8 mouse cellular contexts compared by ENCODE assay signal in genomic region chr11:82684676-82685075, GRCm38 (mm10).
DNase-seq lines count a peak whose midpoint lies in the region; ATAC-seq lines count a peak whose summit lies in the region.

No protein-coding gene starts in this region.

- peak; percentile 57 for ATAC-seq in forebrain, embryonic 13.5 days
- ATAC-seq in forebrain, embryonic 11.5 days (replicated peaks; ENCODE audit: low FRiP score), result no peak
- ATAC-seq in forebrain, embryonic 14.5 days, result peak; percentile 72
- peak; percentile 48; the same call in 1 of the 2 replicates for ATAC-seq in stomach, embryonic 15.5 days (ENCODE audit: insufficient read depth, low FRiP score, low read depth)
- ATAC-seq in granulocyte monocyte progenitor cell, adult 5-6 weeks (replicated peaks; ENCODE audit: poor library complexity, severe bottlenecking), result no peak

- H3K36me3 ChIP-seq in forebrain, embryonic 13.5 days (ENCODE audit: poor library complexity, severe bottlenecking), result no peaks in the 10 kb centered on the region
- H3K36me3 ChIP-seq in forebrain, embryonic 11.5 days (ENCODE audit: control insufficient read depth, insufficient read depth, low read length), result no peaks in the 10 kb centered on the region
- no peaks in the 10 kb centered on the region for H3K36me3 ChIP-seq in forebrain, embryonic 14.5 days (ENCODE audit: control insufficient read depth, insufficient read depth, low read length)
- H3K36me3 ChIP-seq in stomach, embryonic 15.5 days, result no peaks in the 10 kb centered on the region

- intact Hi-C loops in left cerebral cortex, postnatal 25 days (cut with DNase I), result loop anchor here (5.0 kb wide), 1 partner anchor 297 kb away; the partner anchor contains the start of gene Tmem132e

- H3K9me3 ChIP-seq in forebrain, embryonic 13.5 days (replicated peaks), result no peaks in the 10 kb centered on the region
- no peaks in the 10 kb centered on the region for H3K9me3 ChIP-seq in forebrain, embryonic 11.5 days (ENCODE audit: control insufficient read depth, low read length)
- no peaks in the 10 kb centered on the region for H3K9me3 ChIP-seq in forebrain, embryonic 14.5 days (replicated peaks; ENCODE audit: control insufficient read depth, low read length)
- no peaks in the 10 kb centered on the region for H3K9me3 ChIP-seq in stomach, embryonic 15.5 days

- H3K27ac ChIP-seq in forebrain, embryonic 13.5 days, result no peak overlapping the region
- no peak overlapping the region for H3K27ac ChIP-seq in forebrain, embryonic 11.5 days (ENCODE audit: low read depth, low read length)
- H3K27ac ChIP-seq in forebrain, embryonic 14.5 days (ENCODE audit: low read depth, low read length), result no peak overlapping the region
- H3K27ac ChIP-seq in stomach, embryonic 15.5 days, result no peak overlapping the region

- H3K4me1 ChIP-seq in forebrain, embryonic 13.5 days, result peaks cover 20% of the 10 kb centered on the region
- H3K4me1 ChIP-seq in forebrain, embryonic 11.5 days (replicated peaks; ENCODE audit: control insufficient read depth, insufficient read depth, low read length), result no peaks in the 10 kb centered on the region
- peaks cover 8% of the 10 kb centered on the region for H3K4me1 ChIP-seq in forebrain, embryonic 14.5 days (ENCODE audit: control insufficient read depth, insufficient read depth, low read length)
- H3K4me1 ChIP-seq in stomach, embryonic 15.5 days, result peaks cover 5% of the 10 kb centered on the region; the same call in 1 of the 2 replicates

- no peak overlapping the region for H3K4me2 ChIP-seq in forebrain, embryonic 13.5 days
- H3K4me2 ChIP-seq in forebrain, embryonic 11.5 days (ENCODE audit: low read depth, low read length, severe bottlenecking), result no peak overlapping the region
- no peak overlapping the region for H3K4me2 ChIP-seq in forebrain, embryonic 14.5 days (ENCODE audit: low read length)
- H3K4me2 ChIP-seq in stomach, embryonic 15.5 days, result no peak overlapping the region

- peaks cover 6% of the 10 kb centered on the region; the same call in 1 of the 2 replicates for H3K27me3 ChIP-seq in forebrain, embryonic 13.5 days
- H3K27me3 ChIP-seq in forebrain, embryonic 11.5 days (ENCODE audit: control insufficient read depth, insufficient read depth, low read length), result no peaks in the 10 kb centered on the region
- no peaks in the 10 kb centered on the region for H3K27me3 ChIP-seq in forebrain, embryonic 14.5 days (replicated peaks; ENCODE audit: control insufficient read depth, insufficient read depth, low read length)
- no peaks in the 10 kb centered on the region for H3K27me3 ChIP-seq in stomach, embryonic 15.5 days (replicated peaks)

- WGBS in forebrain, embryonic 13.5 days, result 60% methylated on average over 6 of the region's 6 CpGs
- 86% methylated on average over 6 of the region's 6 CpGs for WGBS in forebrain, embryonic 11.5 days
- WGBS in forebrain, embryonic 14.5 days, result 55% methylated on average over 6 of the region's 6 CpGs
- 46% methylated on average over 6 of the region's 6 CpGs for WGBS in stomach, embryonic 15.5 days

- H3K4me3 ChIP-seq in forebrain, embryonic 13.5 days, result no peak overlapping the region
- H3K4me3 ChIP-seq in forebrain, embryonic 11.5 days (ENCODE audit: low read depth, low read length), result no peak overlapping the region
- no peak overlapping the region for H3K4me3 ChIP-seq in forebrain, embryonic 14.5 days (ENCODE audit: low read depth, low read length)
- H3K4me3 ChIP-seq in stomach, embryonic 15.5 days (replicated peaks), result no peak overlapping the region

- no peak overlapping the region for H3K9ac ChIP-seq in forebrain, embryonic 13.5 days
- no peak overlapping the region for H3K9ac ChIP-seq in forebrain, embryonic 11.5 days (ENCODE audit: low read length)
- no peak overlapping the region for H3K9ac ChIP-seq in forebrain, embryonic 14.5 days (ENCODE audit: low read length)
- H3K9ac ChIP-seq in stomach, embryonic 15.5 days, result no peak overlapping the region

- no peak for DNase-seq in forebrain, embryonic 11.5 days (ENCODE audit: low spot score)
- peak; percentile 95 for DNase-seq in adipocyte (ENCODE audit: low spot score)
- peak; percentile 84 for DNase-seq in forebrain, embryonic 14.5 days (ENCODE audit: low spot score)
- DNase-seq in heart, postnatal 4 days, result peak; percentile 57
- peak; percentile 58 to 77 for DNase-seq in left cerebral cortex, postnatal 25 days (ENCODE audit: low spot score in 2 of 2)

Comparison
In these comparisons a context has a peak if more than half of its experiments do, and no peak if none do; other contexts are left out.
1. ATAC-seq: peak in forebrain, embryonic 13.5 days (single experiment), forebrain, embryonic 14.5 days (single experiment) and stomach, embryonic 15.5 days (single experiment); none in forebrain, embryonic 11.5 days (single experiment) and granulocyte monocyte progenitor cell, adult 5-6 weeks (single experiment).